Mouse (Mus musculus): ENCODE data around the gene Krt81. TPM values are rescaled to one million over a fixed set of nuclear protein-coding genes. Genes with fewer than 3 reads are reported as not detected.

Krt81 gene
- total and polyA plus RNA-seq, 3 experiments: not detected

DNA sequence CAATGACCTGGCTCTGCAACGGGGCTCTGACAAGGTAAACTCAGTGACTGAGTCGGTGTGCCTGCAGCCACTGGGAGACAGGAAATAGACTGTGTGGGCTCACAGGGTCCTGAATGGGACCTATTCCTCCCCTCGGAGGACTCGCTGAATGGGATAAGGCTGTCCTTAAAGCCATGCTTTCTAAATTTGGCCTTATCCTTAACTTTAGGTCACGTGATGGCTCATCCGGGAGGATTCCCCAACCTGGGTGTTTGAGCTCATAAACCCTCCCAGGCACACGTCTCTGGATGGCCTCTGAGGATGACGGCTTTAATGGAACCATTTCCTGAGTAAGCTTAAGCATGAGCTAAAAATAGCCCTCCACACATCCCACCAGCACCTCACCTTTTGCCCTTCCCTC is 29.2 kb upstream of the Krt81 start:
- H3K9ac ChIP-seq (ENCODE audit: control insufficient read depth, low read depth, low read length, poor library complexity, severe bottlenecking): no peak overlapping the region
- TF ChIP-seq MAX (IDR thresholded peaks at IDR 0.05; ENCODE audit: low read length): no peak
- no peak for TF ChIP-seq ZNF384 (IDR thresholded peaks at IDR 0.05; ENCODE audit: low read depth, low read length)
- no peak for TF ChIP-seq POLR2A (IDR thresholded peaks at IDR 0.05; ENCODE audit: control insufficient read depth in 1 of 2, insufficient read depth in 1 of 2, low read depth in 1 of 2, low read length in 2 of 2, poor library complexity in 1 of 2)
- TF ChIP-seq BHLHE40 (IDR thresholded peaks at IDR 0.05; ENCODE audit: borderline replicate concordance, low read depth, low read length): no peak
- no peak for TF ChIP-seq NELFE (IDR thresholded peaks at IDR 0.05; ENCODE audit: low read depth, low read length)
- TF ChIP-seq JUND (IDR thresholded peaks at IDR 0.05; ENCODE audit: low read depth, low read length): no peak
- TF ChIP-seq ELF1 (IDR thresholded peaks at IDR 0.05; ENCODE audit: low read depth, low read length): no peak
- TF ChIP-seq TCF12 (IDR thresholded peaks at IDR 0.05; ENCODE audit: low read depth, low read length): no peak
- DNase-seq (ENCODE audit: low read depth, low spot score): no peak
- no peaks in the 10 kb centered on the region for H3K27me3 ChIP-seq (ENCODE audit: control insufficient read depth in 1 of 2, insufficient read depth in 2 of 2, low read length in 2 of 2)
- no peak overlapping the region for H3K4me3 ChIP-seq (ENCODE audit: control insufficient read depth in 1 of 2, insufficient read depth in 1 of 2, low read depth in 2 of 2, low read length in 2 of 2)
- no peaks in the 10 kb centered on the region for H3K79me2 ChIP-seq (ENCODE audit: control insufficient read depth, insufficient read depth, low read length, poor library complexity)
- no peaks in the 10 kb centered on the region for H3K9me3 ChIP-seq (replicated peaks; ENCODE audit: insufficient read depth, low read length)
- no peaks in the 10 kb centered on the region for H3K4me1 ChIP-seq (ENCODE audit: control insufficient read depth in 1 of 2, insufficient read depth in 2 of 2, low read length in 2 of 2)
- H3K27ac ChIP-seq (ENCODE audit: control insufficient read depth, low read depth, low read length): no peak overlapping the region
- H3K36me3 ChIP-seq (ENCODE audit: control insufficient read depth in 1 of 2, insufficient read depth in 2 of 2, low read length in 2 of 2): no peaks in the 10 kb centered on the region

DNA sequence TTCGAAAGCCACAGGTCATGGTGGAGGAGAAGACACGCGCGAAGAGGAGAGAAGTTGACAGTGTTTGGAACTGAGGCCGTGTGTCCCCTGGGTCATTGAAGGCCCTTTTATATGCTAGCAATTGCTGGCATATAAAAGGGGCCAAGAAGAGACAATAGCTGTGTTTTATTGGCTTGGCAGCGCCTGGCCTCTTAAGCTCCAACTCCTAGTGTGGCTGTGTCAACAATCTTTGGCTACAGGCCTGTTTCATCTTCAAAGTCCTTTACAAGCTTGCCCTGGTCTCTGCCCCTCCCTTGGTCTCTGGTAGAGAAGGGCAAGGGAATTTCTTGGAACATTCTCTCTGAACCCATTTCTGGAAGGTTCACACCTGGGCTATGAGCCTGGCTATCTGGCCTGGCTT is 27.9 kb upstream of the Krt81 start, which contains the start of gene Krt83:
TSS of gene Krt83 (minus strand) at position 82 of the 400 bp plus-strand sequence.
- no peaks in the 10 kb centered on the region for H3K79me2 ChIP-seq (ENCODE audit: control insufficient read depth, insufficient read depth, low read length, poor library complexity)
- no peaks in the 10 kb centered on the region for H3K36me3 ChIP-seq (ENCODE audit: control insufficient read depth in 1 of 2, insufficient read depth in 2 of 2, low read length in 2 of 2)
- no peak within 1 kb of the TSS for H3K27ac ChIP-seq (ENCODE audit: control insufficient read depth, low read depth, low read length)
- H3K4me1 ChIP-seq (ENCODE audit: control insufficient read depth in 1 of 2, insufficient read depth in 2 of 2, low read length in 2 of 2): no peaks in the 10 kb centered on the region
- TF ChIP-seq RCOR1 (IDR thresholded peaks at IDR 0.05; ENCODE audit: low read depth, low read length) (no peak), CHD2 (IDR thresholded peaks at IDR 0.05; ENCODE audit: low read length) (no peak), MEF2A (IDR thresholded peaks at IDR 0.05; ENCODE audit: extremely low read depth, insufficient replicate concordance, low read depth, low read length, poor library complexity, severe bottlenecking) (no peak), ZC3H11A (IDR thresholded peaks at IDR 0.05; ENCODE audit: low read depth, low read length) (no peak)
- H3K9ac ChIP-seq (ENCODE audit: control insufficient read depth, low read depth, low read length, poor library complexity, severe bottlenecking): no peak within 1 kb of the TSS
- no peaks in the 10 kb centered on the region for H3K9me3 ChIP-seq (replicated peaks; ENCODE audit: insufficient read depth, low read length)
- no peak for DNase-seq (ENCODE audit: low read depth, low spot score)
- H3K27me3 ChIP-seq (ENCODE audit: control insufficient read depth in 1 of 2, insufficient read depth in 2 of 2, low read length in 2 of 2): no peaks in the 10 kb centered on the region
- H3K4me3 ChIP-seq (ENCODE audit: control insufficient read depth in 1 of 2, insufficient read depth in 1 of 2, low read depth in 2 of 2, low read length in 2 of 2): no peak within 1 kb of the TSS

DNA sequence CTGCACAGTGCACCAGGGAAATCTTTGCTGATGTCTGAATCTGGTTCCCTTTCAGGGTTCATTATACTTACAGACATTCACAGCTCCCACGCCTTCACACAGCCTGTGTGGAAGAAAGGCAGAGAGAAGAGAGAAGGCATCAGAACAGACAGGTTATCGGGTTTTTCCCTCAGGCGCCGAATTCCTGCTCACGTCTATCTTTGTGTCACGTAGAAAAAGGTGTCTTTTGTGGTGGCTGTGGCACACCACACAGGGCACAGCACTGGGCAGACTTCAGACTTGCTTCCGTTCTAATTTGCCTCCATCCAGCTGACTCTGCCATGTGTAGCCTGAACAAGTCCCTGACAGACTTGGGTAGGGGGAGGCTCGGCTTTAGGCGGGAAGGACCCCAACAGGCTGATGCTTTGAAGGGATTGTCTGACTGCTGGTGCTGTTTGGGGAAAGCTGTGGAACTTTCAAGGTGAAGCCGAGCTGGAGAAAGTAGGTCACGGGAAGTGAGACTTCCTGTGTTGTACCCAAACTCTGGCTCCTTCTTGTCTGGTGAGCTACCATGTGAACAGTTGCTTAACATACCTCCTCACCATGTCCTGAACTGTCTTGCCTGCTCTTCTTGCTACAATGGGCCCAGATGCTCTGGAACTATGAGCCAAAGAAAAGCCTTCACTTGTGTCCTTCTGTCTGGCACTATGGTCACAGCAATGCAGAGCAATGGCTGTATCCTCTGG is 22.5 kb upstream of the Krt81 start:
- Histone ChIP-seq H3K27ac (ENCODE audit: control insufficient read depth, low read depth, low read length) (no peak overlapping the region), H3K27me3 (ENCODE audit: control insufficient read depth in 1 of 2, insufficient read depth in 2 of 2, low read length in 2 of 2) (no peaks in the 10 kb centered on the region), H3K9me3 (replicated peaks; ENCODE audit: insufficient read depth, low read length) (no peaks in the 10 kb centered on the region), H3K4me1 (ENCODE audit: control insufficient read depth in 1 of 2, insufficient read depth in 2 of 2, low read length in 2 of 2) (no peaks in the 10 kb centered on the region), H3K79me2 (ENCODE audit: control insufficient read depth, insufficient read depth, low read length, poor library complexity) (no peaks in the 10 kb centered on the region), H3K36me3 (ENCODE audit: control insufficient read depth in 1 of 2, insufficient read depth in 2 of 2, low read length in 2 of 2) (no peaks in the 10 kb centered on the region), H3K9ac (ENCODE audit: control insufficient read depth, low read depth, low read length, poor library complexity, severe bottlenecking) (no peak overlapping the region), H3K4me3 (ENCODE audit: control insufficient read depth in 1 of 2, insufficient read depth in 1 of 2, low read depth in 2 of 2, low read length in 2 of 2) (no peak overlapping the region)
- DNase-seq (ENCODE audit: low read depth, low spot score): no peak
- TF ChIP-seq EP300 (IDR thresholded peaks at IDR 0.05; ENCODE audit: low read depth in 1 of 2, low read length in 2 of 2) (no peak), MYB (IDR thresholded peaks at IDR 0.05; ENCODE audit: low read depth, low read length) (no peak), USF2 (IDR thresholded peaks at IDR 0.05; ENCODE audit: borderline replicate concordance in 1 of 2, insufficient read depth in 1 of 2, low read depth in 1 of 2, low read length in 2 of 2) (no peak)

All from MEL (cell line).